Comparison of ENCODE assay signal across 7 mouse cellular contexts in genomic region chr7:4500892-4501471, GRCm38 (mm10). TPM values are rescaled to one million over a fixed set of nuclear protein-coding genes. Genes with fewer than 3 reads are reported as not detected.
DNase-seq lines count a peak whose midpoint lies in the region; ATAC-seq and TF ChIP-seq lines count a peak whose summit lies in the region.

No protein-coding gene starts in this region.

- peak overlapping the region; percentile 85 for H3K9ac ChIP-seq in forebrain, postnatal 0 days
- H3K9ac ChIP-seq in intestine, embryonic 15.5 days = peak overlapping the region; percentile 94
- peak overlapping the region; percentile 95 for H3K9ac ChIP-seq in limb, embryonic 12.5 days (replicated peaks)
- H3K9ac ChIP-seq in midbrain, embryonic 12.5 days (replicated peaks) = peak overlapping the region; percentile 96

- H3K4me2 ChIP-seq in forebrain, postnatal 0 days (ENCODE audit: low read depth) = peak overlapping the region; percentile 69
- H3K4me2 ChIP-seq in intestine, embryonic 15.5 days (replicated peaks) = peak overlapping the region; percentile 79
- H3K4me2 ChIP-seq in limb, embryonic 12.5 days = peak overlapping the region; percentile 85
- peak overlapping the region; percentile 93 for H3K4me2 ChIP-seq in midbrain, embryonic 12.5 days (replicated peaks)

- H3K4me1 ChIP-seq in forebrain, postnatal 0 days (ENCODE audit: insufficient read depth) = peaks cover 19% of the 10 kb centered on the region; the same call in 1 of the 2 replicates
- H3K4me1 ChIP-seq in intestine, embryonic 15.5 days (replicated peaks) = peaks cover 33% of the 10 kb centered on the region
- H3K4me1 ChIP-seq in limb, embryonic 12.5 days (replicated peaks) = peaks cover 29% of the 10 kb centered on the region
- H3K4me1 ChIP-seq in midbrain, embryonic 12.5 days = peaks cover 37% of the 10 kb centered on the region

- no peaks in the 10 kb centered on the region for H3K9me3 ChIP-seq in forebrain, postnatal 0 days (ENCODE audit: low read length)
- H3K9me3 ChIP-seq in intestine, embryonic 15.5 days = no peaks in the 10 kb centered on the region
- no peaks in the 10 kb centered on the region for H3K9me3 ChIP-seq in limb, embryonic 12.5 days
- no peaks in the 10 kb centered on the region for H3K9me3 ChIP-seq in midbrain, embryonic 12.5 days

- WGBS in forebrain, postnatal 0 days = 3% methylated on average over 44 of the region's 52 CpGs
- under 1% methylated on average over 51 of the region's 52 CpGs for WGBS in intestine, embryonic 15.5 days
- whole genome bisulfite sequencing in limb, embryonic 12.5 days = under 1% methylated on average over 40 of the region's 52 CpGs
- WGBS in midbrain, embryonic 12.5 days = under 1% methylated on average over 40 of the region's 52 CpGs

- H3K27ac ChIP-seq in forebrain, postnatal 0 days (ENCODE audit: low read depth, low read length) = peak overlapping the region; percentile 88
- peak overlapping the region; percentile 85 for H3K27ac ChIP-seq in intestine, embryonic 15.5 days
- peak overlapping the region; percentile 89 for H3K27ac ChIP-seq in limb, embryonic 12.5 days
- peak overlapping the region; percentile 85 for H3K27ac ChIP-seq in midbrain, embryonic 12.5 days (replicated peaks)

- no peaks in the 10 kb centered on the region for H3K27me3 ChIP-seq in forebrain, postnatal 0 days (ENCODE audit: insufficient read depth, low read length)
- no peaks in the 10 kb centered on the region for H3K27me3 ChIP-seq in intestine, embryonic 15.5 days (replicated peaks)
- H3K27me3 ChIP-seq in limb, embryonic 12.5 days = no peaks in the 10 kb centered on the region
- 0 out of 2 replicates have a peak, but pooled peaks cover 3% of the 10 kb centered on the region for H3K27me3 ChIP-seq in midbrain, embryonic 12.5 days

- no peak for TF ChIP-seq CTCF in forebrain, postnatal 0 days (IDR thresholded peaks at IDR 0.05; ENCODE audit: low read depth)

- ATAC-seq in forebrain, postnatal 0 days = peak; percentile 34
- peak; percentile 46 for ATAC-seq in intestine, embryonic 15.5 days
- ATAC-seq in limb, embryonic 12.5 days (ENCODE audit: insufficient number of reproducible peaks, insufficient read depth, low FRiP score, low TSS enrichment, low read depth) = peak; percentile 29
- peak; percentile 41 for ATAC-seq in midbrain, embryonic 12.5 days (ENCODE audit: low FRiP score, low read depth)

- peaks cover 13% of the 10 kb centered on the region for H3K36me3 ChIP-seq in forebrain, postnatal 0 days (ENCODE audit: insufficient read depth)
- H3K36me3 ChIP-seq in intestine, embryonic 15.5 days = peaks cover 7% of the 10 kb centered on the region; the same call in 1 of the 2 replicates
- peaks cover 20% of the 10 kb centered on the region for H3K36me3 ChIP-seq in limb, embryonic 12.5 days
- H3K36me3 ChIP-seq in midbrain, embryonic 12.5 days = peaks cover 15% of the 10 kb centered on the region; the same call in 1 of the 2 replicates

- peak; percentile 32 for DNase-seq in R1 (ENCODE audit: low read depth, low spot score)
- DNase-seq in cerebellum, adult 11 months = peak; percentile 70
- no peak for DNase-seq in forebrain, postnatal 0 days
- DNase-seq in spleen, postnatal 10 days (ENCODE audit: low spot score in 2 of 2) = peak; percentile 70 to 73

- peak overlapping the region; percentile 83 for H3K4me3 ChIP-seq in forebrain, postnatal 0 days (ENCODE audit: low read depth, low read length)
- peak overlapping the region; percentile 86 for H3K4me3 ChIP-seq in intestine, embryonic 15.5 days (replicated peaks)
- peak overlapping the region; percentile 89 for H3K4me3 ChIP-seq in limb, embryonic 12.5 days (replicated peaks)
- peak overlapping the region; percentile 93 for H3K4me3 ChIP-seq in midbrain, embryonic 12.5 days

RNA-seq across cellular contexts. Expression of gene Ppp1r12c, which starts 0.5 kb away (rescaled TPM):
- 94.2 and 100 TPM in 2 replicates for total RNA-seq in forebrain, postnatal 0 days (2014; rRNA removed)
- 27.8 and 35.1 TPM in 2 replicates for polyA plus RNA-seq in forebrain, postnatal 0 days (2015; fragmentation: Nextera tagmentation; extraction: Ambion mirVana)
- 42.4 and 45.8 TPM in 2 replicates for polyA plus RNA-seq in intestine, embryonic 15.5 days (2015; fragmentation: Nextera tagmentation; extraction: Ambion mirVana)
- 65.3 and 70.3 TPM in 2 replicates for polyA plus RNA-seq in limb, embryonic 12.5 days (2016; fragmentation: Nextera tagmentation; extraction: Ambion mirVana)
- 61.2 and 67.3 TPM in 2 replicates for polyA plus RNA-seq in midbrain, embryonic 12.5 days (2016; fragmentation: Nextera tagmentation; extraction: Ambion mirVana)

RNA-seq across cellular contexts. Expression of gene Tnnt1, which starts 15.2 kb away (rescaled TPM):
- total RNA-seq in forebrain, postnatal 0 days (2014; rRNA removed) = 0.77 and 2.9 TPM in 2 replicates
- 3.4 and 3.9 TPM in 2 replicates for polyA plus RNA-seq in forebrain, postnatal 0 days (2015; fragmentation: Nextera tagmentation; extraction: Ambion mirVana)
- 21.3 and 27.1 TPM in 2 replicates for polyA plus RNA-seq in intestine, embryonic 15.5 days (2015; fragmentation: Nextera tagmentation; extraction: Ambion mirVana)
- polyA plus RNA-seq in limb, embryonic 12.5 days (2016; fragmentation: Nextera tagmentation; extraction: Ambion mirVana) = 186 and 195 TPM in 2 replicates
- polyA plus RNA-seq in midbrain, embryonic 12.5 days (2016; fragmentation: Nextera tagmentation; extraction: Ambion mirVana) = 10.9 and 11.1 TPM in 2 replicates

RNA-seq across cellular contexts. Expression of gene Tnni3, which starts 23.0 kb away (rescaled TPM):
- 0.62 and 3.6 TPM in 2 replicates for total RNA-seq in forebrain, postnatal 0 days (2014; rRNA removed)
- polyA plus RNA-seq in forebrain, postnatal 0 days (2015; fragmentation: Nextera tagmentation; extraction: Ambion mirVana) = 0.89 and 1.2 TPM in 2 replicates
- polyA plus RNA-seq in intestine, embryonic 15.5 days (2015; fragmentation: Nextera tagmentation; extraction: Ambion mirVana) = 2.2 and 3.0 TPM in 2 replicates
- polyA plus RNA-seq in limb, embryonic 12.5 days (2016; fragmentation: Nextera tagmentation; extraction: Ambion mirVana) = 4.3 and 5.7 TPM in 2 replicates
- polyA plus RNA-seq in midbrain, embryonic 12.5 days (2016; fragmentation: Nextera tagmentation; extraction: Ambion mirVana) = 1.9 and 3.3 TPM in 2 replicates

RNA-seq across cellular contexts. Expression of gene Dnaaf3, which starts 31.3 kb away (rescaled TPM):
- 0.62 and 2.2 TPM in 2 replicates for total RNA-seq in forebrain, postnatal 0 days (2014; rRNA removed)
- 1.3 and 2.0 TPM in 2 replicates for polyA plus RNA-seq in forebrain, postnatal 0 days (2015; fragmentation: Nextera tagmentation; extraction: Ambion mirVana)
- polyA plus RNA-seq in intestine, embryonic 15.5 days (2015; fragmentation: Nextera tagmentation; extraction: Ambion mirVana) = 1.1 TPM in 2 replicates
- 3.7 and 4.1 TPM in 2 replicates for polyA plus RNA-seq in limb, embryonic 12.5 days (2016; fragmentation: Nextera tagmentation; extraction: Ambion mirVana)
- 1.9 and 2.1 TPM in 2 replicates for polyA plus RNA-seq in midbrain, embryonic 12.5 days (2016; fragmentation: Nextera tagmentation; extraction: Ambion mirVana)

RNA-seq across cellular contexts. Expression of gene Eps8l1, which starts 40.5 kb away (rescaled TPM):
- total RNA-seq in forebrain, postnatal 0 days (2014; rRNA removed) = 3.2 and 8.6 TPM in 2 replicates
- 4.6 and 7.4 TPM in 2 replicates for polyA plus RNA-seq in forebrain, postnatal 0 days (2015; fragmentation: Nextera tagmentation; extraction: Ambion mirVana)
- 3.4 and 3.9 TPM in 2 replicates for polyA plus RNA-seq in intestine, embryonic 15.5 days (2015; fragmentation: Nextera tagmentation; extraction: Ambion mirVana)
- 6.2 and 6.4 TPM in 2 replicates for polyA plus RNA-seq in limb, embryonic 12.5 days (2016; fragmentation: Nextera tagmentation; extraction: Ambion mirVana)
- polyA plus RNA-seq in midbrain, embryonic 12.5 days (2016; fragmentation: Nextera tagmentation; extraction: Ambion mirVana) = 4.6 and 5.6 TPM in 2 replicates
